Mouse (Mus musculus): ENCODE data around the gene Magoh.

Gene Magoh

GRCm38 (mm10) chr4:107879254-107880050 is at the start of gene Magoh:
Gene Magoh, plus strand, starts transcription at chr4:107879755.
- TF ChIP-seq GATA4 (IDR thresholded peaks at IDR 0.05; ENCODE audit: insufficient replicate concordance, low read length): no peak; the same call in 1 of the 2 replicates

- TF ChIP-seq GATA4 (IDR thresholded peaks at IDR 0.05; ENCODE audit: insufficient replicate concordance, low read length): no peak
Measured at GRCm38 (mm10) chr4:107830189-107830588, 49.4 kb upstream of the Magoh start.

- TF ChIP-seq GATA4 (IDR thresholded peaks at IDR 0.05; ENCODE audit: insufficient replicate concordance, low read length): no peak
Measured at GRCm38 (mm10) chr4:107830821-107831221, 48.7 kb upstream of the Magoh start.

- TF ChIP-seq GATA4 (IDR thresholded peaks at IDR 0.05; ENCODE audit: insufficient replicate concordance, low read length): no peak
Measured at GRCm38 (mm10) chr4:107831678-107832077, 47.9 kb upstream of the Magoh start.

GRCm38 (mm10) chr4:107833525-107833924 is 46.0 kb upstream of the Magoh start:
- TF ChIP-seq GATA4 (IDR thresholded peaks at IDR 0.05; ENCODE audit: insufficient replicate concordance, low read length): no peak

GRCm38 (mm10) chr4:107834643-107835314 is 44.8 kb upstream of the Magoh start:
- no peak for TF ChIP-seq GATA4 (IDR thresholded peaks at IDR 0.05; ENCODE audit: insufficient replicate concordance, low read length)

GRCm38 (mm10) chr4:107835508-107835909 is 44.0 kb upstream of the Magoh start:
- no peak for TF ChIP-seq GATA4 (IDR thresholded peaks at IDR 0.05; ENCODE audit: insufficient replicate concordance, low read length)

GRCm38 (mm10) chr4:107836758-107837157 is 42.8 kb upstream of the Magoh start:
- no peak for TF ChIP-seq GATA4 (IDR thresholded peaks at IDR 0.05; ENCODE audit: insufficient replicate concordance, low read length)

- TF ChIP-seq GATA4 (IDR thresholded peaks at IDR 0.05; ENCODE audit: insufficient replicate concordance, low read length): no peak
Measured at GRCm38 (mm10) chr4:107837910-107838309, 41.6 kb upstream of the Magoh start.

GRCm38 (mm10) chr4:107843687-107844086 is 35.9 kb upstream of the Magoh start:
- no peak for TF ChIP-seq GATA4 (IDR thresholded peaks at IDR 0.05; ENCODE audit: insufficient replicate concordance, low read length)

- no peak for TF ChIP-seq GATA4 (IDR thresholded peaks at IDR 0.05; ENCODE audit: insufficient replicate concordance, low read length)
Measured at GRCm38 (mm10) chr4:107844971-107845370, 34.6 kb upstream of the Magoh start.

- no peak for TF ChIP-seq GATA4 (IDR thresholded peaks at IDR 0.05; ENCODE audit: insufficient replicate concordance, low read length)
Measured at GRCm38 (mm10) chr4:107846795-107847194, 32.8 kb upstream of the Magoh start.

- no peak for TF ChIP-seq GATA4 (IDR thresholded peaks at IDR 0.05; ENCODE audit: insufficient replicate concordance, low read length)
Measured at GRCm38 (mm10) chr4:107848546-107848945, 31.0 kb upstream of the Magoh start.

GRCm38 (mm10) chr4:107849621-107850020 is 29.9 kb upstream of the Magoh start:
- TF ChIP-seq GATA4 (IDR thresholded peaks at IDR 0.05; ENCODE audit: insufficient replicate concordance, low read length): no peak

GRCm38 (mm10) chr4:107850091-107850490 is 29.5 kb upstream of the Magoh start:
- no peak for TF ChIP-seq GATA4 (IDR thresholded peaks at IDR 0.05; ENCODE audit: insufficient replicate concordance, low read length)

GRCm38 (mm10) chr4:107853333-107853732 is 26.2 kb upstream of the Magoh start:
- no peak for TF ChIP-seq GATA4 (IDR thresholded peaks at IDR 0.05; ENCODE audit: insufficient replicate concordance, low read length)
